Mouse (Mus musculus): Measurements from ENCODE around the gene Nop2.

- TF ChIP-seq POLR2A (IDR thresholded peaks at IDR 0.05; ENCODE audit: extremely low read depth, insufficient read depth, low read length) (no peak), CTCF (IDR thresholded peaks at IDR 0.05; ENCODE audit: extremely low read depth, insufficient read depth, low read length) (no peak)
Observed at GRCm38 (mm10) chr6:125096279-125096596, 35.5 kb upstream of the Nop2 start.
